In the genomic region with DNA sequence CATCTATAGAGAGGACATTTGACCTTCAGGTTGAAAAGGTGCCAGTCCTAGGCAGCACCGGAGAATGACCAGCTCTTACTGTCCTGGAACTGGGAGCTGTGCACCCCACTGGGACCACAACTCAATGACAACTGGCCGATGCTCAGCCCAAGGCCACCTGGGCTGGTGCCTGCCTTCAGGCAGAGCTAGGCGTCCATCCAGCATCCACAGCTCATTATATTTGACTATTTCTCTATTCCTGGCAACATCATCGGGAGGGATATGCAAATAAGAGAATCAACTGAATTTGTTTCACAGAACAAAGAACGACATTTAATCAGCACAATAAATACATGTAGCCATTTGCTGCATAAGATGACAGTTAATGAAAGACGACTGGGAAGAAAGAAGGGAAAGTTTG, we compare ENCODE assay signal across 29 mouse cellular contexts.
DNase-seq lines count a peak whose midpoint lies in the region; ATAC-seq and TF ChIP-seq lines count a peak whose summit lies in the region.
"Had no signal": no experiment of that assay in that cellular context is flagged by ENCODE, and none has a peak within 500 bp of the region (broad histone marks: within the 10 kb centered on the region; RNA-seq: fewer than 3 reads in every experiment).

No protein-coding gene starts in this region.

- 61% methylated on average over 6 of the region's 6 CpGs for WGBS in midbrain, postnatal 0 days
- 82% methylated on average over 6 of the region's 6 CpGs for WGBS in midbrain, embryonic 11.5 days
- 27% methylated on average over 6 of the region's 6 CpGs for WGBS in forebrain, postnatal 0 days

- H3K36me3 ChIP-seq in midbrain, postnatal 0 days (ENCODE audit: insufficient read depth, low read length): no peaks in the 10 kb centered on the region
- H3K36me3 ChIP-seq in midbrain, embryonic 11.5 days (ENCODE audit: control insufficient read depth, insufficient read depth, low read length): no peaks in the 10 kb centered on the region
- H3K36me3 ChIP-seq in forebrain, postnatal 0 days (ENCODE audit: insufficient read depth): no peaks in the 10 kb centered on the region
- H3K36me3 ChIP-seq: embryonic facial prominence, embryonic 13.5 days; heart, embryonic 10.5 days; heart, embryonic 15.5 days; limb, embryonic 13.5 days; lung, embryonic 15.5 days; midbrain, embryonic 12.5 days had no signal

- no peak overlapping the region for H3K4me2 ChIP-seq in midbrain, postnatal 0 days (ENCODE audit: low read depth, low read length, poor library complexity, severe bottlenecking)
- H3K4me2 ChIP-seq in midbrain, embryonic 11.5 days: no peak overlapping the region
- H3K4me2 ChIP-seq in forebrain, postnatal 0 days (ENCODE audit: low read depth): no peak overlapping the region
- H3K4me2 ChIP-seq: embryonic facial prominence, embryonic 13.5 days; heart, embryonic 15.5 days; hindbrain, embryonic 14.5 days; limb, embryonic 13.5 days; liver, embryonic 11.5 days; lung, embryonic 15.5 days; midbrain, embryonic 12.5 days had no signal

- no peaks in the 10 kb centered on the region for H3K27me3 ChIP-seq in midbrain, postnatal 0 days (ENCODE audit: insufficient read depth, low read length)
- no peaks in the 10 kb centered on the region for H3K27me3 ChIP-seq in midbrain, embryonic 11.5 days (ENCODE audit: control insufficient read depth, insufficient read depth, low read length)
- no peaks in the 10 kb centered on the region for H3K27me3 ChIP-seq in forebrain, postnatal 0 days (ENCODE audit: insufficient read depth, low read length)
- H3K27me3 ChIP-seq: CH12.LX; embryonic facial prominence, embryonic 13.5 days; heart, embryonic 15.5 days; limb, embryonic 13.5 days; lung, embryonic 15.5 days; midbrain, embryonic 12.5 days had no signal

- H3K4me3 ChIP-seq in layer of hippocampus, adult 2 months: no peak overlapping the region
- no peak overlapping the region for H3K4me3 ChIP-seq in midbrain, postnatal 0 days (ENCODE audit: low read depth, low read length)
- H3K4me3 ChIP-seq in midbrain, embryonic 11.5 days (ENCODE audit: low read depth, low read length): no peak overlapping the region
- H3K4me3 ChIP-seq in forebrain, postnatal 0 days (ENCODE audit: low read depth, low read length): no peak overlapping the region
- H3K4me3 ChIP-seq: embryonic facial prominence, embryonic 13.5 days; heart, embryonic 10.5 days; heart, embryonic 15.5 days; limb, embryonic 13.5 days; lung, embryonic 15.5 days; midbrain, embryonic 12.5 days had no signal

- H3K9me3 ChIP-seq in midbrain, postnatal 0 days (ENCODE audit: low read length): no peaks in the 10 kb centered on the region
- H3K9me3 ChIP-seq in midbrain, embryonic 11.5 days (ENCODE audit: control insufficient read depth, low read length): no peaks in the 10 kb centered on the region
- no peaks in the 10 kb centered on the region for H3K9me3 ChIP-seq in forebrain, postnatal 0 days (ENCODE audit: low read length)
- H3K9me3 ChIP-seq: embryonic facial prominence, embryonic 13.5 days; heart, embryonic 10.5 days; heart, embryonic 15.5 days; limb, embryonic 13.5 days; lung, embryonic 15.5 days; midbrain, embryonic 12.5 days had no signal

- peak overlapping the region; percentile 25; the same call in 1 of the 2 replicates for H3K27ac ChIP-seq in layer of hippocampus, adult 2 months
- H3K27ac ChIP-seq in midbrain, postnatal 0 days (ENCODE audit: low read depth, low read length): no peak overlapping the region
- H3K27ac ChIP-seq in midbrain, embryonic 11.5 days (ENCODE audit: low read depth, low read length): no peak overlapping the region
- H3K27ac ChIP-seq in forebrain, postnatal 0 days (ENCODE audit: low read depth, low read length): peak overlapping the region; percentile 35
- H3K27ac ChIP-seq: embryonic facial prominence, embryonic 13.5 days; heart, embryonic 10.5 days; heart, embryonic 15.5 days; hindbrain, embryonic 14.5 days; limb, embryonic 13.5 days; lung, embryonic 15.5 days; midbrain, embryonic 12.5 days had no signal

- no peak overlapping the region for H3K9ac ChIP-seq in midbrain, postnatal 0 days (replicated peaks; ENCODE audit: low read length, poor library complexity, severe bottlenecking)
- no peak overlapping the region for H3K9ac ChIP-seq in midbrain, embryonic 11.5 days (ENCODE audit: low read length)
- no peak overlapping the region for H3K9ac ChIP-seq in forebrain, postnatal 0 days
- H3K9ac ChIP-seq: embryonic facial prominence, embryonic 13.5 days; heart, embryonic 15.5 days; hindbrain, embryonic 14.5 days; limb, embryonic 13.5 days; lung, embryonic 15.5 days; midbrain, embryonic 12.5 days had no signal

- ATAC-seq in cerebellum, adult (ENCODE audit: insufficient number of reproducible peaks, low FRiP score, low TSS enrichment): no peak
- ATAC-seq in midbrain, postnatal 0 days (ENCODE audit: low FRiP score): no peak
- ATAC-seq in midbrain, embryonic 11.5 days (ENCODE audit: low FRiP score): no peak
- peak; percentile 83 for ATAC-seq in forebrain, postnatal 0 days
- ATAC-seq: inflammation-experienced regulatory T-cells, adult 6 months had no signal

- peak; percentile 35 to 55 for DNase-seq in cerebellum, postnatal 10 days
- peak in 1 of 2 experiments; percentile 16 for DNase-seq in layer of hippocampus, adult 2 months (ENCODE audit: low spot score in 2 of 2)
- no peak for DNase-seq in layer of hippocampus, adult 9-10 months (ENCODE audit: low spot score)
- DNase-seq in midbrain, postnatal 0 days (ENCODE audit: low spot score): peak; percentile 27
- DNase-seq in midbrain, embryonic 11.5 days (ENCODE audit: low spot score, missing footprints): no peak
- peak; percentile 74 for DNase-seq in forebrain, postnatal 0 days
- no peak for DNase-seq in ovary, adult 18-20 months (ENCODE audit: low spot score)
- DNase-seq: adrenal gland, adult 8-10 months; cerebellum, adult 11-12 months; cerebellum, adult 9-11 months; gastrocnemius, postnatal 14 days; heart, adult 11 months; heart, postnatal 4 days; kidney, adult 11 months; kidney, postnatal 14 days; retina, postnatal 1 day; thymus, adult 2 months; thymus, postnatal 36 days had no signal

- no peaks in the 10 kb centered on the region for H3K4me1 ChIP-seq in midbrain, postnatal 0 days (ENCODE audit: insufficient read depth, low read length)
- 0 out of 2 replicates have a peak, but pooled peaks cover under 1% of the 10 kb centered on the region for H3K4me1 ChIP-seq in midbrain, embryonic 11.5 days (ENCODE audit: control insufficient read depth, insufficient read depth, low read length)
- H3K4me1 ChIP-seq in forebrain, postnatal 0 days (ENCODE audit: insufficient read depth): no peaks in the 10 kb centered on the region
- H3K4me1 ChIP-seq: embryonic facial prominence, embryonic 13.5 days; limb, embryonic 13.5 days; midbrain, embryonic 12.5 days had no signal

- TF ChIP-seq CTCF in layer of hippocampus, adult 2 months (conservative IDR thresholded peaks at IDR 0.05): no peak
- TF ChIP-seq CTCF in midbrain, postnatal 0 days (IDR thresholded peaks at IDR 0.05): no peak
- no peak for TF ChIP-seq CTCF in forebrain, postnatal 0 days (IDR thresholded peaks at IDR 0.05; ENCODE audit: low read depth)

Comparison
In these comparisons a context has a peak if more than half of its experiments do, and no peak if none do; other contexts are left out.
1. DNase-seq: peak in cerebellum, postnatal 10 days (2 of 2), midbrain, postnatal 0 days (single experiment) and forebrain, postnatal 0 days (single experiment); none in layer of hippocampus, adult 9-10 months (single experiment), midbrain, embryonic 11.5 days (single experiment) and ovary, adult 18-20 months (single experiment).
2. H3K27ac ChIP-seq: peak in layer of hippocampus, adult 2 months (single experiment) and forebrain, postnatal 0 days (single experiment); none in midbrain, postnatal 0 days (single experiment) and midbrain, embryonic 11.5 days (single experiment).